Mouse (Mus musculus): ENCODE measurements around the gene Dph1.
A peak's percentile ranks its signal among the peaks of the same experiment; 100 is the strongest.
"Not testable (repeated sequence)": the region's sequence is repeated elsewhere in the genome, so short reads cannot be mapped to it uniquely, and the experiment has no call there.

The Dph1 gene

GRCm38 (mm10) chr11:75203926-75204325 is 12.9 kb upstream of the Dph1 start:
- DNase-seq (ENCODE audit: low spot score): no peak

GRCm38 (mm10) chr11:75201721-75202120 is 10.7 kb upstream of the Dph1 start:
- DNase-seq (ENCODE audit: low spot score): no peak

- DNase-seq (ENCODE audit: low spot score): no peak
Observed at GRCm38 (mm10) chr11:75200935-75201334, 9.9 kb upstream of the Dph1 start.

- DNase-seq (ENCODE audit: low spot score): no peak
Observed at GRCm38 (mm10) chr11:75199951-75200350, 8.9 kb upstream of the Dph1 start.

- no peak for DNase-seq (ENCODE audit: low spot score)
Observed at GRCm38 (mm10) chr11:75198792-75199191, 7.8 kb upstream of the Dph1 start.

GRCm38 (mm10) chr11:75197956-75198355 is 6.9 kb upstream of the Dph1 start:
- DNase-seq (ENCODE audit: low spot score): no peak

- DNase-seq (ENCODE audit: low spot score): no peak
Observed at GRCm38 (mm10) chr11:75196131-75196530, 5.1 kb upstream of the Dph1 start.

GRCm38 (mm10) chr11:75194850-75195461 is 3.9 kb upstream of the Dph1 start:
- no peak for DNase-seq (ENCODE audit: low spot score)

- DNase-seq (ENCODE audit: low spot score): no peak
Observed at GRCm38 (mm10) chr11:75194121-75194849, 3.2 kb upstream of the Dph1 start.

- DNase-seq (ENCODE audit: low spot score): peak; percentile 24
Observed at GRCm38 (mm10) chr11:75193256-75194071, 2.4 kb upstream of the Dph1 start, which contains the start of gene Rtn4rl1. Gene Rtn4rl1 (plus strand): TSS chr11:75193783.

GRCm38 (mm10) chr11:75192336-75193214 is 1.5 kb upstream of the Dph1 start:
- DNase-seq (ENCODE audit: low spot score): peak; percentile 41

- no peak for DNase-seq (ENCODE audit: low spot score)
Observed at GRCm38 (mm10) chr11:75191841-75192240, 800 bp upstream of the Dph1 start.

GRCm38 (mm10) chr11:75190371-75190724 is 693 bp downstream of the Dph1 start:
- DNase-seq (ENCODE audit: low spot score): peak; percentile 35

- DNase-seq (ENCODE audit: low spot score): no peak
Observed at GRCm38 (mm10) chr11:75189713-75190370, 1.2 kb downstream of the Dph1 start.

GRCm38 (mm10) chr11:75184986-75185385 is 6.1 kb downstream of the Dph1 start:
- DNase-seq (ENCODE audit: low spot score): no peak

GRCm38 (mm10) chr11:75184573-75184972 is 6.5 kb downstream of the Dph1 start:
- DNase-seq (ENCODE audit: low spot score): no peak

- no peak for DNase-seq (ENCODE audit: low spot score)
Observed at GRCm38 (mm10) chr11:75183917-75184570, 7.0 kb downstream of the Dph1 start.

- peak; percentile 78 for DNase-seq (ENCODE audit: low spot score)
Observed at GRCm38 (mm10) chr11:75178672-75179208, 12.3 kb downstream of the Dph1 start, which contains the start of gene Ovca2. Gene Ovca2 (minus strand): TSS chr11:75178835.

- DNase-seq (ENCODE audit: low spot score): no peak
Observed at GRCm38 (mm10) chr11:75178011-75178410, 13.0 kb downstream of the Dph1 start.

- DNase-seq (ENCODE audit: low spot score): not testable (repeated sequence)
Observed at GRCm38 (mm10) chr11:75174574-75174973, 16.5 kb downstream of the Dph1 start.
